Mouse (Mus musculus) liver, embryonic 13.5 days (tissue): ENCODE measurements around the gene Prtg. TPM values are rescaled to one million over a fixed set of nuclear protein-coding genes. Genes with fewer than 3 reads are reported as not detected.

Experiments used
- ATAC-seq: fragments of 200-750 bp; cut with Nextera tagmentation; 2 replicates; pipeline ENCODE4 v1.8.0; 2017; ENCODE audit warnings: low read depth, mild to moderate bottlenecking, moderate number of reproducible peaks, moderate library complexity
- DNase-seq: peaks from one replicate; pipeline ENCODE4 v3.0.0; 2022
- H3K27ac ChIP-seq: fragments of 300-500 bp; sonication (generic); 2 replicates; pipeline ENCODE4 v1.5.1; 2015; ENCODE audit warnings: moderate library complexity, mild to moderate bottlenecking, inconsistent platforms
- H3K27me3 ChIP-seq: fragments of 300-500 bp; sonication (generic); 2 replicates; pipeline ENCODE4 v1.6.1; 2015; ENCODE audit warnings: mild to moderate bottlenecking, inconsistent platforms
- H3K36me3 ChIP-seq: fragments of 300-500 bp; sonication (generic); 2 replicates; pipeline ENCODE4 v1.6.1; 2015; ENCODE audit warnings: mild to moderate bottlenecking, inconsistent platforms
- H3K4me1 ChIP-seq: fragments of 300-500 bp; sonication (generic); replicated peaks from 2 replicates; pipeline ENCODE4 v1.6.1; 2015; ENCODE audit warnings: inconsistent platforms
- H3K4me2 ChIP-seq: fragments of 300-500 bp; sonication (generic); 2 replicates; pipeline ENCODE4 v1.6.1; 2015; ENCODE audit warnings: inconsistent platforms, mild to moderate bottlenecking, moderate library complexity
- H3K4me3 ChIP-seq: fragments of 300-500 bp; sonication (generic); replicated peaks from 2 replicates; pipeline ENCODE4 v1.5.1; 2015; ENCODE audit warnings: mild to moderate bottlenecking, inconsistent platforms
- H3K9ac ChIP-seq: fragments of 300-500 bp; sonication (generic); 2 replicates; pipeline ENCODE4 v1.6.1; 2015; ENCODE audit warnings: mild to moderate bottlenecking, inconsistent platforms
- H3K9me3 ChIP-seq: fragments of 300-500 bp; sonication (generic); replicated peaks from 2 replicates; pipeline ENCODE4 v1.6.1; 2016; ENCODE audit warnings: inconsistent platforms
- WGBS: fragments of 180-500 bp; shearing (Covaris S2); methylation state at CpG from one replicate; pipeline ENCODE4 v1.1.7; 2015; ENCODE audit not compliant: insufficient replicate concordance; 5-methylcytosine and 5-hydroxymethylcytosine counted together
- polyA plus RNA-seq: library from polyadenylated mRNA; unstranded; fragments of >200 nt; fragmentation: Nextera tagmentation; extraction: Ambion mirVana; gene quantifications from 2 replicates; pipeline ENCODE4 v1.2.1, GENCODE M21; 2015

The Prtg gene
- polyA plus RNA-seq, 1 experiment from 2014 or later = 0.09 TPM

GRCm38 (mm10) chr9:72862955-72863354 is 56.3 kb downstream of the Prtg start:
- Histone ChIP-seq H3K27ac (no peak overlapping the region), H3K9me3 (no peaks in the 10 kb centered on the region), H3K36me3 (no peaks in the 10 kb centered on the region), H3K4me3 (no peak overlapping the region), H3K4me1 (no peaks in the 10 kb centered on the region), H3K4me2 (no peak overlapping the region), H3K27me3 (no peaks in the 10 kb centered on the region), H3K9ac (no peak overlapping the region)
- DNase-seq (no peak), ATAC-seq (no peak)
- 67% methylated on average over 4 of the region's 4 CpGs for WGBS

GRCm38 (mm10) chr9:72863773-72864172 is 57.1 kb downstream of the Prtg start:
- Histone ChIP-seq H3K4me2 (no peak overlapping the region), H3K27ac (no peak overlapping the region), H3K9me3 (no peaks in the 10 kb centered on the region), H3K4me1 (no peaks in the 10 kb centered on the region), H3K9ac (no peak overlapping the region), H3K36me3 (no peaks in the 10 kb centered on the region), H3K27me3 (no peaks in the 10 kb centered on the region), H3K4me3 (no peak overlapping the region)
- ATAC-seq = no peak
- WGBS = 72% methylated on average over 5 of the region's 5 CpGs
- DNase-seq = no peak

DNA sequence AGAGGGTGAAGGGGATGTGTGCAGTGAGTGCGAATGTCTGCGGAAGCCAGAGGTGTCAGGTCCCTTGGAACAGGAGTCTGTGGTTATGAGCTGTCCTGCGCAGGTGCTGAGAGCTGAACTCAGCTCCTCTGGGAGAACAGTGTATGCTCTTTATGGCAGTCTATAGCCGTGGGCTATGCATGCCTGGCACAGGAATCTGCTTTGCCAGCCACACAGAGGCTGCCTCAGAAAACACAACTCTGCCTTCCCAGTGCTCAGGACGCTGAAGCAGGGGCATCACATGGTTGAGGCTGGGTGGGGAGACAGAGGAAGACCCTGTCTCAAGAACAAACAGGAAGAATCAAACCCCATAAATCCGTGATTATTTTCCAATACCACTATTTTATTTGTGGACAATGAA is 60.8 kb downstream of the Prtg start:
- WGBS = 72% methylated on average over 6 of the region's 6 CpGs
- Histone ChIP-seq H3K4me2 (no peak overlapping the region), H3K4me3 (no peak overlapping the region), H3K27me3 (0 out of 2 replicates have a peak, but pooled peaks cover 3% of the 10 kb centered on the region), H3K9me3 (no peaks in the 10 kb centered on the region), H3K27ac (no peak overlapping the region), H3K4me1 (peaks cover 7% of the 10 kb centered on the region; the same call in 1 of the 2 replicates), H3K36me3 (no peaks in the 10 kb centered on the region), H3K9ac (no peak overlapping the region)
- DNase-seq (no peak), ATAC-seq (no peak)

DNA sequence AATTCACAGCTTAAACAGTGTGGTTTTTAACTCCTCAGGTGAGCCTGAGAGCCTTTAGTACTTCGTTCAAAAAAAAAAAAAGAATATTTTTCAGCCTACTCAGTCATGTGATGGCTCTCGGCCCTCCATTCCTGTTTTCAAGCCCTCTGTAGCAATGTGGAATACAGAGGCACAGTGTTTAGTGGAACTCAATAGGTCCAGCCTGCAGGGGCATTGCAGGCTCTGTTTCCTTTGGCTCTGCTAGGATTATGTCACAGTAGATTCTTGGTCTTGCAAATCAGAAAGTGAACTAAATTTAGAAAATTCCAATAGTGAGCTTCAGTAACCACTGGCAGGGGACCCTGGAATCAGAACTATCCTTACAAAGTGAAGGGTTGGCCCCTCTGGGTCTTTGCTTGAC is 62.1 kb downstream of the Prtg start:
- 46% methylated on average over 2 of the region's 2 CpGs for WGBS
- Histone ChIP-seq H3K27ac (no peak overlapping the region), H3K9ac (no peak overlapping the region), H3K4me1 (peaks cover 7% of the 10 kb centered on the region; the same call in 1 of the 2 replicates), H3K27me3 (0 out of 2 replicates have a peak, but pooled peaks cover 3% of the 10 kb centered on the region), H3K4me2 (no peak overlapping the region), H3K36me3 (no peaks in the 10 kb centered on the region), H3K9me3 (no peaks in the 10 kb centered on the region), H3K4me3 (no peak overlapping the region)
- ATAC-seq (no peak), DNase-seq (no peak)

- Histone ChIP-seq H3K27me3 (peaks cover 3% of the 10 kb centered on the region; the same call in 1 of the 2 replicates), H3K4me1 (peaks cover 7% of the 10 kb centered on the region; the same call in 1 of the 2 replicates), H3K27ac (no peak overlapping the region), H3K4me2 (peak overlapping the region; percentile 35), H3K4me3 (no peak overlapping the region), H3K36me3 (no peaks in the 10 kb centered on the region), H3K9ac (no peak overlapping the region), H3K9me3 (no peaks in the 10 kb centered on the region)
- ATAC-seq = no peak
- WGBS = 33% methylated on average over 13 of the region's 13 CpGs
- DNase-seq = no peak
Observed at GRCm38 (mm10) chr9:72871506-72872297, 65.0 kb downstream of the Prtg start.

DNA sequence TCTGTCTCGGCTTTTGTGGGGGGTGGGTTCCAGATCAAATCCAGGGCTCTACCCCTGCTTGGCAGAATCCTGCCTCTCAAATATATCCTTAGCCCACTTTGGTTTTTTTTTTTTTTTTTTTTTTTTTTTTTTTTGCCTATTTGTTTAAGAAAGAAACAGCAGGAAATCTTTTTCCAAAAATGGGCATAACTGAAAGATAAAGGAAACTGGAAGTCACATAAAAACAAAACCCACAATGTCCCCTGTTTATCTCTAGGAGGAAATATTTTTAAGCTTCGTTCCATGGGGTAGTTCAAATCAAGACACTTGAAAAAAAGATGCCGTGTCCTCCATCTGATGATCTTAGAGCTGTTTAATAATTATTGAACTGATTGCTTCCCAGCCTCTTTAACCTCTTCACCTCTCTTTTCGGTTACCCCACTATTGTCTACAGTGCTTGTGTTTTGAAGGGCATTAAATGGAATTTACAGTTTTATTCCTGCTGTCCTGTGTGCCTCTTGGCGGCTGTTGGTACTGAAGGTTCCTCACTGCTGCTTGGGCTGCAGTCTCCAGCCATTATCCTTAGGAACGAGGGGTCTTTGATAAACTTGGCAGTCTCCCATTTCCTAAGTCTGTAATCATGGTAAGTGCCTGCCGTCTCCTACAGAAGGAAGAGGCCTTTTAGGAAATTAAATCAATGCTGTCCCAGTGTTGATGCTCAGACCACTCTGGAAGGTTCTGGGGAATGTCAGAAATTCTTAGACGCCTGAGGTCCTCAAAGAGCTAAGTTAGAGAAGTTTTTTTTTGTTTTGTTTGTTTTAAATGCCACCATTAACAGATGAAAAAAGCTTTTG is 65.8 kb downstream of the Prtg start:
- Histone ChIP-seq H3K9me3 (no peaks in the 10 kb centered on the region), H3K4me1 (peaks cover 7% of the 10 kb centered on the region; the same call in 1 of the 2 replicates), H3K27ac (no peak overlapping the region), H3K4me2 (peak overlapping the region; percentile 35; the same call in 1 of the 2 replicates), H3K9ac (no peak overlapping the region), H3K27me3 (peaks cover 3% of the 10 kb centered on the region; the same call in 1 of the 2 replicates), H3K36me3 (no peaks in the 10 kb centered on the region), H3K4me3 (no peak overlapping the region)
- ATAC-seq (no peak), DNase-seq (no peak)
- 47% methylated on average over 8 of the region's 8 CpGs for WGBS

DNA sequence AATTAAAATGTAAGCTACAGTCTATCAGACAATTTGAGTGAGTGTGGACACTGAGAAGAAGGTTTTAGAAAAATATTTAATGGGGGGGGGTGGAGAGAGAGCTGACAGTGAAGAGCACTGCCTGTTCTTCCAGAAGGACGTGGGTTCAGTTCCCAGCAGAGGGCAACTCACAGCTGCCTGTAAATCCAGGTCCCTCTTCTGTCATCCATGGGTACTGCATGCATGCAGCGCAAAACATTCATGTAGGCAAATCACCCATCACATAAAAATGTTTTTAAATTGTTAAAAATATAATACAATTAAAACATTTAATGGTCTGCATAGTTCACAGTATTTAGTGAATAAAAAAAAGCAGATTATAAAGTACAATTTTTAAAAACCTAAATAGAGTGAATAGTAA is 69.2 kb downstream of the Prtg start:
- no peak for ATAC-seq
- H3K27ac ChIP-seq = no peak overlapping the region
- H3K36me3 ChIP-seq = no peaks in the 10 kb centered on the region
- no peak overlapping the region for H3K4me3 ChIP-seq
- no peak for DNase-seq
- WGBS = 63% methylated on average over 2 of the region's 2 CpGs
- H3K27me3 ChIP-seq = no peaks in the 10 kb centered on the region; the same call in 1 of the 2 replicates
- H3K4me1 ChIP-seq = peaks cover 17% of the 10 kb centered on the region
- no peak overlapping the region for H3K4me2 ChIP-seq
- H3K9me3 ChIP-seq = no peaks in the 10 kb centered on the region
- H3K9ac ChIP-seq = no peak overlapping the region

DNA sequence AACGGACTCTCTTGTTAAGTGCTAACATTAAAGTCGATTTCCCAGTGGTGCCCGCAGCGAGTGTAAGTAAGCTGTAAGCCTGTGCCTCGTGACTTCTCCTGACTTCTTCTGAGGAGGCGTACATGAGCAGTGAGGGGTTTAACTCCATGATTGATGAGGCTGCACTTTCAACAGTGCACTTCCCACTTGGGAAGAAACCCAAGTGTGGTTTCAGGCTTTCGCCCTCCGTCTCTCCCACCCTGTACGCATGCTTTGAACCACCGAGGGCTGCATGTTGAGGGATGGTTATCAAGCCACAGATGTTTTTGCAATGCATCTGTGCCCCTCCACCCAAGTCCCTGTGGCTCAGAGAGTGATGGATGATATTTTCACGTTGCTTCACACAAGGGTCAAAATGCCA is 71.2 kb downstream of the Prtg start:
- H3K27me3 ChIP-seq = no peaks in the 10 kb centered on the region; the same call in 1 of the 2 replicates
- H3K4me2 ChIP-seq = no peak overlapping the region
- 32% methylated on average over 11 of the region's 11 CpGs for WGBS
- DNase-seq (no peak), ATAC-seq (no peak)
- H3K4me1 ChIP-seq = peaks cover 18% of the 10 kb centered on the region
- H3K9ac ChIP-seq = no peak overlapping the region
- no peaks in the 10 kb centered on the region for H3K9me3 ChIP-seq
- no peak overlapping the region for H3K4me3 ChIP-seq
- H3K27ac ChIP-seq = no peak overlapping the region
- H3K36me3 ChIP-seq = no peaks in the 10 kb centered on the region

GRCm38 (mm10) chr9:72878656-72879055 is 72.0 kb downstream of the Prtg start:
- H3K9me3 ChIP-seq = no peaks in the 10 kb centered on the region
- ATAC-seq = no peak
- H3K27me3 ChIP-seq = no peaks in the 10 kb centered on the region; the same call in 1 of the 2 replicates
- no peak overlapping the region for H3K27ac ChIP-seq
- H3K4me2 ChIP-seq = no peak overlapping the region
- H3K9ac ChIP-seq = no peak overlapping the region
- H3K36me3 ChIP-seq = no peaks in the 10 kb centered on the region
- WGBS = 62% methylated on average over 6 of the region's 6 CpGs
- no peak overlapping the region for H3K4me3 ChIP-seq
- no peak for DNase-seq
- H3K4me1 ChIP-seq = peaks cover 18% of the 10 kb centered on the region

DNA sequence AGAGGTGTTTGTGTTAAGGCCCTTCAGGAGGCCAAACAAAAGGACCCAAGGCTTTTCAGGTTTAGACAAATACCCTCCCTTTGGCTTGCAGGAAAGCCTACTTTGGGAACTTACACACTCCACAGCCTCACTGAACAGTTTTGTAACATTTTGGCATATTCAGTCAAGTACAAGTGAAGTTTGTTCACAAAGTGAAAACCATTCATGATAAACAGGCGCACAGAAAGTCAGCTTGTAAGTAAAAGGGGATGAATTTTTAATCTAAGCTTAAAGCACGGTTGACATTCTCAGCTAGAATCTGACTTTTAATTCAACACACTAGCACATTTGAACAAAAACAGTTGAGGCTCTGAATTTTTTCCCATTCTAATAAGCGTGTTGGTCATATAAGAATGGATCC is 72.9 kb downstream of the Prtg start:
- ATAC-seq = no peak
- H3K27me3 ChIP-seq = no peaks in the 10 kb centered on the region; the same call in 1 of the 2 replicates
- no peak for DNase-seq
- H3K36me3 ChIP-seq = no peaks in the 10 kb centered on the region
- peaks cover 18% of the 10 kb centered on the region for H3K4me1 ChIP-seq
- H3K4me3 ChIP-seq = no peak overlapping the region
- H3K9ac ChIP-seq = no peak overlapping the region
- H3K27ac ChIP-seq = no peak overlapping the region
- H3K4me2 ChIP-seq = no peak overlapping the region
- H3K9me3 ChIP-seq = no peaks in the 10 kb centered on the region
- 72% methylated on average over 3 of the region's 3 CpGs for WGBS

- 51% methylated on average over 16 of the region's 16 CpGs for WGBS
- ATAC-seq = peak; percentile 41; the same call in 1 of the 2 replicates
- Histone ChIP-seq H3K36me3 (no peaks in the 10 kb centered on the region), H3K9ac (no peak overlapping the region), H3K27ac (no peak overlapping the region), H3K4me2 (0 out of 2 replicates have a peak overlapping the region, but pooled peaks have one; percentile 30), H3K27me3 (no peaks in the 10 kb centered on the region), H3K4me1 (peaks cover 18% of the 10 kb centered on the region), H3K4me3 (no peak overlapping the region), H3K9me3 (no peaks in the 10 kb centered on the region)
- DNase-seq = no peak
Observed at GRCm38 (mm10) chr9:72880225-72880960, 73.7 kb downstream of the Prtg start.
